8 mouse cellular contexts compared by ENCODE assay signal in the genomic region with DNA sequence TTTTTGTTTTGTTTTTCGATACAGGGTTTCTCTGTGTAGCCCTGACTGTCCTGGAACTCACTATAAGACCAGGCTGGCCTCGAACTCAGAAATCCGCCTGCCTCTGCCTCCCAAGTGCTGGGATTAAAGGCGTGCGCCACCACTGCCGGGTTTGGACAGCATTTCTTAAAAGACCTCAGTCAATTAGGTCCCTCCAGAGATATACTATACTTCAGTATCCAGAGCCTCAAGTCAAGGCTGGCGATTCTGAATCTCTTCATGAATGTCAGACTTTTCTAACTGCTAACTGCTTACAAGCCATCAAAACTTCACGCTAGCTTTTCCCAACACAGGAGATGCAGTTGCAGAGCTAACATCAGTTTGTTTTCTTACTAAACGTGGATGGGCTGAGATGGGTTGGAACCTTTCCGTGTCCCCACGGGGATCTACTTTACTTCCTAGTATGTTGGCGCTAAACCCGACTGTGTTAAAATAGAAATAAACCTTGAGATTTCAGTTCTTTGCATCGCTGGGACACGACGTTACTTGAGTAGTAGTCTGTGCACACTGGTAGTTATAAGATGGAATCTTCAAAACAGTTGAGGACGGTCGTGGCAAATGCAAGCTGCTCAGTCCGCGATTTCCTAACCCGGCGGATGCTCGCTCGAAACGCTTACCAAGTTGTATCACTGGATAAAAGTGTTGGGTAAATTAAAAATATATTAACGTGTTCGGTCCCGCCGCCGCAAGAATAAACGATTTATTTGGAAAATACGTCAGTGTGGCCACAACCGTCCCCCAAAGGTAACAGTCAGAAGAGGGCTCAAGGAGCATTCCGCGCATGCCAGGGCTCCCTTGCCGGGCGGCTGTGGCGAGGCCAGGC. TPM values are rescaled to one million over a fixed set of nuclear protein-coding genes. Genes with fewer than 3 reads are reported as not detected.
DNase-seq lines count a peak whose midpoint lies in the region; ATAC-seq and TF ChIP-seq lines count a peak whose summit lies in the region.

No protein-coding gene starts in this region.

- H3K27ac ChIP-seq in kidney, adult 2 months (ENCODE audit: insufficient read depth, low read depth, low read length): peak overlapping the region; percentile 99
- peak overlapping the region; percentile 96 for H3K27ac ChIP-seq in brown adipose tissue, adult 24 weeks (replicated peaks; ENCODE audit: low read depth, low read length)
- H3K27ac ChIP-seq in hindbrain, embryonic 15.5 days (replicated peaks): peak overlapping the region; percentile 95

- no peak for TF ChIP-seq POLR2A in kidney, adult 2 months (IDR thresholded peaks at IDR 0.05; ENCODE audit: low read depth, low read length)

- 13% methylated on average over 38 of the region's 38 CpGs for WGBS in kidney, adult 2 months
- 21% methylated on average over 38 of the region's 38 CpGs for WGBS in hindbrain, embryonic 15.5 days

- H3K27me3 ChIP-seq in kidney, adult 2 months (replicated peaks; ENCODE audit: control insufficient read depth, insufficient read depth, low read length): no peaks in the 10 kb centered on the region
- no peaks in the 10 kb centered on the region for H3K27me3 ChIP-seq in hindbrain, embryonic 15.5 days

- ATAC-seq in hindbrain, embryonic 15.5 days (ENCODE audit: low FRiP score, low read depth): no peak; the same call in 1 of the 2 replicates
- peak; percentile 19; the same call in 1 of the 2 replicates for ATAC-seq in megakaryocyte-erythroid progenitor cell, adult 5-6 weeks (replicated peaks; ENCODE audit: low FRiP score, low TSS enrichment, poor library complexity, severe bottlenecking)

- TF ChIP-seq CTCF in kidney, adult 2 months (conservative IDR thresholded peaks at IDR 0.05; ENCODE audit: insufficient read depth, insufficient read length, low read depth, low read length): no peak

- no peaks in the 10 kb centered on the region for H3K9me3 ChIP-seq in hindbrain, embryonic 15.5 days

- peaks cover 4% of the 10 kb centered on the region; the same call in 1 of the 2 replicates for H3K36me3 ChIP-seq in kidney, adult 2 months (ENCODE audit: control insufficient read depth, insufficient read depth, low read length)
- peaks cover 24% of the 10 kb centered on the region for H3K36me3 ChIP-seq in hindbrain, embryonic 15.5 days

- DNase-seq in kidney, adult 2 months: no peak
- DNase-seq in kidney, adult 18-20 months: no peak
- DNase-seq in urinary bladder, adult 2 months (ENCODE audit: low spot score): no peak
- DNase-seq in embryo, embryonic 10.5 days (ENCODE audit: low spot score): no peak
- DNase-seq in thymus, postnatal 4 days: no peak

- H3K4me1 ChIP-seq in kidney, adult 2 months (ENCODE audit: control insufficient read depth, insufficient read depth, low read length): peaks cover 9% of the 10 kb centered on the region; the same call in 1 of the 2 replicates
- no peaks in the 10 kb centered on the region; the same call in 1 of the 2 replicates for H3K4me1 ChIP-seq in brown adipose tissue, adult 24 weeks (ENCODE audit: control insufficient read depth, insufficient read depth, insufficient read length, low read length)
- H3K4me1 ChIP-seq in hindbrain, embryonic 15.5 days (replicated peaks): peaks cover 20% of the 10 kb centered on the region

- H3K4me2 ChIP-seq in hindbrain, embryonic 15.5 days: peak overlapping the region; percentile 80

- H3K4me3 ChIP-seq in kidney, adult 2 months (ENCODE audit: insufficient read depth, low read depth, low read length): peak overlapping the region; percentile 98
- H3K4me3 ChIP-seq in brown adipose tissue, adult 24 weeks (ENCODE audit: insufficient read depth, low read depth, low read length): peak overlapping the region; percentile 85
- H3K4me3 ChIP-seq in hindbrain, embryonic 15.5 days: peak overlapping the region; percentile 75

- peak overlapping the region; percentile 83 for H3K9ac ChIP-seq in hindbrain, embryonic 15.5 days

RNA-seq across cellular contexts. Expression of a gene that starts 0.7 kb away (rescaled TPM):
- 7.3 and 7.5 TPM in 2 replicates for polyA plus RNA-seq in kidney, adult 2 months (2012; rRNA removed)
- polyA plus RNA-seq in brown adipose tissue, adult 24 weeks (2012; ENCODE audit: insufficient read depth, insufficient read length, missing spikeins): 7.3 and 9.9 TPM in 2 replicates
- 8.9 and 9.4 TPM in 2 replicates for polyA plus RNA-seq in hindbrain, embryonic 15.5 days (2015; fragmentation: Nextera tagmentation; extraction: Ambion mirVana)
- total RNA-seq in megakaryocyte-erythroid progenitor cell, adult 5-6 weeks (2014; fragmentation: Nextera tagmentation): 10.2 and 23.0 TPM in 2 replicates
- total RNA-seq in megakaryocyte-erythroid progenitor cell, adult 5-6 weeks (2017): 9.8 and 15.7 TPM in 2 replicates
- 8.9 and 9.0 TPM in 2 replicates for polyA plus RNA-seq in urinary bladder, adult 2 months (2012; rRNA removed)

RNA-seq across cellular contexts. Expression of a gene that starts 0.8 kb away (rescaled TPM):
- 58.9 and 65.9 TPM in 2 replicates for polyA plus RNA-seq in kidney, adult 2 months (2012; rRNA removed)
- 17.8 and 22.0 TPM in 2 replicates for polyA plus RNA-seq in brown adipose tissue, adult 24 weeks (2012; ENCODE audit: insufficient read depth, insufficient read length, missing spikeins)
- polyA plus RNA-seq in hindbrain, embryonic 15.5 days (2015; fragmentation: Nextera tagmentation; extraction: Ambion mirVana): 101 and 113 TPM in 2 replicates
- 42.7 and 43.6 TPM in 2 replicates for total RNA-seq in megakaryocyte-erythroid progenitor cell, adult 5-6 weeks (2014; fragmentation: Nextera tagmentation)
- total RNA-seq in megakaryocyte-erythroid progenitor cell, adult 5-6 weeks (2017): 65.4 and 67.9 TPM in 2 replicates
- 41.8 and 43.2 TPM in 2 replicates for polyA plus RNA-seq in urinary bladder, adult 2 months (2012; rRNA removed)

RNA-seq across cellular contexts. Expression of a gene that starts 32.8 kb away (rescaled TPM):
- 34.2 and 38.8 TPM in 2 replicates for polyA plus RNA-seq in kidney, adult 2 months (2012; rRNA removed)
- 5.4 and 10.5 TPM in 2 replicates for polyA plus RNA-seq in brown adipose tissue, adult 24 weeks (2012; ENCODE audit: insufficient read depth, insufficient read length, missing spikeins)
- 0.60 and 0.80 TPM in 2 replicates for polyA plus RNA-seq in hindbrain, embryonic 15.5 days (2015; fragmentation: Nextera tagmentation; extraction: Ambion mirVana)
- total RNA-seq in megakaryocyte-erythroid progenitor cell, adult 5-6 weeks (2014; fragmentation: Nextera tagmentation): not detected in 2 replicates
- not detected in 2 replicates for total RNA-seq in megakaryocyte-erythroid progenitor cell, adult 5-6 weeks (2017)
- 3.6 and 5.9 TPM in 2 replicates for polyA plus RNA-seq in urinary bladder, adult 2 months (2012; rRNA removed)

RNA-seq across cellular contexts. Expression of a gene that starts 33.7 kb away (rescaled TPM):
- polyA plus RNA-seq in kidney, adult 2 months (2012; rRNA removed): 244 and 277 TPM in 2 replicates
- 83.6 and 84.5 TPM in 2 replicates for polyA plus RNA-seq in brown adipose tissue, adult 24 weeks (2012; ENCODE audit: insufficient read depth, insufficient read length, missing spikeins)
- 365 and 382 TPM in 2 replicates for polyA plus RNA-seq in hindbrain, embryonic 15.5 days (2015; fragmentation: Nextera tagmentation; extraction: Ambion mirVana)
- total RNA-seq in megakaryocyte-erythroid progenitor cell, adult 5-6 weeks (2014; fragmentation: Nextera tagmentation): 144 and 164 TPM in 2 replicates
- 67.7 and 77.9 TPM in 2 replicates for total RNA-seq in megakaryocyte-erythroid progenitor cell, adult 5-6 weeks (2017)
- polyA plus RNA-seq in urinary bladder, adult 2 months (2012; rRNA removed): 211 and 293 TPM in 2 replicates

RNA-seq across cellular contexts. Expression of a gene that starts 42.3 kb away (rescaled TPM):
- polyA plus RNA-seq in kidney, adult 2 months (2012; rRNA removed): 2.1 and 9.1 TPM in 2 replicates
- 17.2 and 24.4 TPM in 2 replicates for polyA plus RNA-seq in brown adipose tissue, adult 24 weeks (2012; ENCODE audit: insufficient read depth, insufficient read length, missing spikeins)
- 3.5 and 4.0 TPM in 2 replicates for polyA plus RNA-seq in hindbrain, embryonic 15.5 days (2015; fragmentation: Nextera tagmentation; extraction: Ambion mirVana)
- 1.8 TPM in 1 of 2 replicates, not detected in the other for total RNA-seq in megakaryocyte-erythroid progenitor cell, adult 5-6 weeks (2014; fragmentation: Nextera tagmentation)
- not detected in 2 replicates for total RNA-seq in megakaryocyte-erythroid progenitor cell, adult 5-6 weeks (2017)
- 3.0 and 3.5 TPM in 2 replicates for polyA plus RNA-seq in urinary bladder, adult 2 months (2012; rRNA removed)
